Mouse (Mus musculus) forebrain, embryonic 16.5 days (tissue): Measurements from ENCODE around the gene Git1. TPM values are rescaled to one million over a fixed set of nuclear protein-coding genes. Genes with fewer than 3 reads are reported as not detected.

Experiments used
- ATAC-seq: fragments of 200-750 bp; cut with Nextera tagmentation; 2 replicates; pipeline ENCODE4 v1.8.0; 2017; ENCODE audit warnings: mild to moderate bottlenecking, moderate library complexity
- H3K27ac ChIP-seq: fragments of 300-500 bp; sonication (generic); 2 replicates; pipeline ENCODE4 v1.5.1; 2014; ENCODE audit warnings: low read length, control low read depth
- H3K27me3 ChIP-seq: fragments of 300-500 bp; sonication (generic); replicated peaks from 2 replicates; pipeline ENCODE4 v1.6.1; 2014; ENCODE audit warnings: low read length; ENCODE audit not compliant: control insufficient read depth, insufficient read depth
- H3K36me3 ChIP-seq: fragments of 300-500 bp; sonication (generic); 2 replicates; pipeline ENCODE4 v1.6.1; 2014; ENCODE audit not compliant: control insufficient read depth, insufficient read depth
- H3K4me1 ChIP-seq: fragments of 300-500 bp; sonication (generic); replicated peaks from 2 replicates; pipeline ENCODE4 v1.6.1; 2014; ENCODE audit warnings: low read length; ENCODE audit not compliant: control insufficient read depth, insufficient read depth
- H3K4me2 ChIP-seq: fragments of 300-500 bp; sonication (generic); 2 replicates; pipeline ENCODE4 v1.6.1; 2014; ENCODE audit warnings: mild to moderate bottlenecking, low read length, control low read depth
- H3K4me3 ChIP-seq: fragments of 300-500 bp; sonication (generic); replicated peaks from 2 replicates; pipeline ENCODE4 v1.5.1; 2014; ENCODE audit warnings: mild to moderate bottlenecking, low read length, control low read depth
- H3K9ac ChIP-seq: fragments of 300-500 bp; sonication (generic); replicated peaks from 2 replicates; pipeline ENCODE4 v1.6.1; 2014; ENCODE audit warnings: low read depth, low read length, control low read depth
- H3K9me3 ChIP-seq: fragments of 300-500 bp; sonication (generic); 2 replicates; pipeline ENCODE4 v1.6.1; 2016; ENCODE audit warnings: low read length; ENCODE audit not compliant: control insufficient read depth
- WGBS: fragments of 180-500 bp; shearing (Covaris S2); extraction: QIAGEN DNeasy Blood & Tissue Kit; methylation state at CpG from one replicate; pipeline ENCODE4 v1.1.7; 2014; 5-methylcytosine and 5-hydroxymethylcytosine counted together
- polyA plus RNA-seq: library from polyadenylated mRNA; unstranded; fragments of >200 nt; fragmentation: Nextera tagmentation; extraction: Ambion mirVana; gene quantifications from 2 replicates; pipeline ENCODE4 v1.2.1, GENCODE M21; 2015

Git1 gene
- polyA plus RNA-seq, 1 experiment from 2014 or later, result 16.3 TPM

DNA sequence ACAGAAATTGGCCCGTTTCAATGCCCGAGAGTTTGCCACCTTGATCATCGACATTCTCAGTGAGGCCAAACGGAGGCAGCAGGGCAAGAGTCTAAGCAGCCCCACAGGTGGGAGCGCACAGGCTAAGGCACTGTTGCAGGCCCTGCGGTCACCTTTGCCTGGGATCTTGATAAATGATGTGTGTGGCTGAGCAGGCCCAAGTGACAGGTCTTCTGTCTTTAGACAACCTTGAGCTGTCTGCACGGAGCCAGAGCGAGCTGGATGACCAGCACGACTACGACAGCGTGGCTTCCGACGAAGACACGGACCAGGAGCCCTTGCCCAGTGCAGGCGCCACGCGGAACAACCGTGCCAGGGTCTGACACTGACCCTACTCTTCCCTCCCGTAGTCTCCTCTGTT is 11.0 kb downstream of the Git1 start:
- no peak for ATAC-seq
- no peak overlapping the region for H3K4me3 ChIP-seq
- no peaks in the 10 kb centered on the region for H3K9me3 ChIP-seq
- H3K9ac ChIP-seq, result no peak overlapping the region
- H3K4me1 ChIP-seq, result peaks cover 14% of the 10 kb centered on the region
- no peaks in the 10 kb centered on the region for H3K27me3 ChIP-seq
- peaks cover 27% of the 10 kb centered on the region for H3K36me3 ChIP-seq
- WGBS, result 95% methylated on average over 19 of the region's 19 CpGs
- no peak overlapping the region for H3K4me2 ChIP-seq
- no peak overlapping the region for H3K27ac ChIP-seq

GRCm38 (mm10) chr11:77505291-77505980 is 12.1 kb downstream of the Git1 start:
- Histone ChIP-seq H3K27me3 (no peaks in the 10 kb centered on the region), H3K27ac (no peak overlapping the region), H3K4me3 (no peak overlapping the region), H3K4me1 (peaks cover 13% of the 10 kb centered on the region), H3K36me3 (peaks cover 24% of the 10 kb centered on the region), H3K4me2 (no peak overlapping the region), H3K9me3 (no peaks in the 10 kb centered on the region), H3K9ac (no peak overlapping the region)
- no peak for ATAC-seq
- 90% methylated on average over 22 of the region's 22 CpGs for WGBS

DNA sequence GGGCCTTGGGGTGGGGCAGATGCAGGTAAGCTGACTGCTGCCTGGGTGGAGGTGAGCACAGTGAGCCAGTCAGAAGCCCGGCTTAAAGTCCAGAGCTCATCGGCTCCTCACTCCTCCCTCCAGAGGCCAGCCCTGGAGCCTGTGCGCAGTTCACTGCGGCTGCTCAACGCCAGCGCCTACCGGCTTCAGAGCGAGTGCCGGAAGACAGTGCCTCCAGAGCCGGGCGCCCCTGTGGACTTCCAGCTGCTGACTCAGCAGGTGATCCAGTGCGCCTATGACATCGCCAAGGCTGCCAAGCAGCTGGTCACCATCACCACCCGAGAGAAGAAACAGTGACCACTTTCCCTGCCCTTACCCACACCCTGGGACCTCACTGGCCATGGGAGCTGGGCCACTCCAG is 12.9 kb downstream of the Git1 start:
- Histone ChIP-seq H3K27ac (no peak overlapping the region), H3K27me3 (no peaks in the 10 kb centered on the region), H3K9ac (no peak overlapping the region), H3K4me3 (no peak overlapping the region), H3K4me2 (no peak overlapping the region), H3K9me3 (no peaks in the 10 kb centered on the region), H3K36me3 (peaks cover 24% of the 10 kb centered on the region), H3K4me1 (peaks cover 5% of the 10 kb centered on the region; the same call in 1 of the 2 replicates)
- no peak for ATAC-seq
- 82% methylated on average over 14 of the region's 14 CpGs for WGBS

DNA sequence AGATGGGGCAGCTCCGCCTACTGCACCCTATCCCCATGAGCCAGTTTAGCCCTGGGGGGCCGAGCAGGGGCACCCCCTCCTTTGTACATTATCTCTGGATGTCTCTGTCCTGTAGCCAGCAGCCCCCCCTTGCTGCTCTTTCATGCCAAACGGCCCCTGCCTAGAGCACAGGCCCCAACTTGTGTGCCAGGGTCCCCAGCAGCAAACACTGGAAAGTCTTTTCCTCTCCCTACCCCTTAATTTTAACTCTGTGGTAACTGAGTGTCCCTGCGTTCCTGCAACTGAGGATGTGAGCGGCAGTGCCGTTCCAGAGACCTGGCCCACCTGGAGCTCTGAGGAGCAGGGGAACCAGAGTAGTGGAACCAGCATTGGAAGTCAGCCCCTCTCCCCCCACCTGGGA is 13.6 kb downstream of the Git1 start:
- Histone ChIP-seq H3K9me3 (no peaks in the 10 kb centered on the region), H3K27me3 (no peaks in the 10 kb centered on the region), H3K4me1 (peaks cover 5% of the 10 kb centered on the region; the same call in 1 of the 2 replicates), H3K4me3 (no peak overlapping the region), H3K27ac (no peak overlapping the region), H3K36me3 (peaks cover 24% of the 10 kb centered on the region), H3K9ac (no peak overlapping the region), H3K4me2 (no peak overlapping the region)
- WGBS, result 81% methylated on average over 6 of the region's 6 CpGs
- ATAC-seq, result no peak

DNA sequence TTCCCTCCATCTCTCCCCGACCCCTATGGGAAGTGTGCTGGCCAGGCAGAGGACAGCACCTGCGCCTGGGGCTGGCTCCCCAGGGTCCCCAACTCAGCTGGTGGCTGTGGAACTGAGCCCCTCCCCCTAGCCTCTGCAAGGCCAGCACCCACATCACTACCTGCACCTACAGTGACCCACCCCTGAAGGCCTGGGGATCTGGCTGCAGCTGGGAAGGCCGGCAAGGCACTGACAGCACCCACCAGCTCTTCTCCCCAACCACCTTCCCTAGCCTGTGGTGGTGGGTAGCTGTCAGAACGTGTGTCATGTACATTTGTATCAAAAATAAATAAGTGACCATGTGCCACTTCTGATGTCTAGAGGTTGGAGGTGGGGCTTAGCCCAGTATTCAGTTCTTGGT is 14.1 kb downstream of the Git1 start:
- Histone ChIP-seq H3K4me3 (no peak overlapping the region), H3K36me3 (peaks cover 20% of the 10 kb centered on the region), H3K27ac (no peak overlapping the region), H3K9ac (no peak overlapping the region), H3K4me2 (no peak overlapping the region), H3K4me1 (peaks cover 8% of the 10 kb centered on the region), H3K9me3 (no peaks in the 10 kb centered on the region), H3K27me3 (no peaks in the 10 kb centered on the region)
- peak; percentile 8; the same call in 1 of the 2 replicates for ATAC-seq
- WGBS, result 75% methylated on average over 4 of the region's 4 CpGs

GRCm38 (mm10) chr11:77508068-77509021 is 15.0 kb downstream of the Git1 start:
- Histone ChIP-seq H3K9ac (peak overlapping the region; percentile 35), H3K4me3 (peak overlapping the region; percentile 41), H3K9me3 (no peaks in the 10 kb centered on the region), H3K4me2 (peak overlapping the region; percentile 54), H3K4me1 (peaks cover 13% of the 10 kb centered on the region), H3K27ac (no peak overlapping the region), H3K36me3 (peaks cover 19% of the 10 kb centered on the region), H3K27me3 (no peaks in the 10 kb centered on the region)
- peak; percentile 67 for ATAC-seq
- 21% methylated on average over 49 of the region's 49 CpGs for WGBS

- H3K4me1 ChIP-seq, result peaks cover 38% of the 10 kb centered on the region
- WGBS, result 79% methylated on average over 5 of the region's 5 CpGs
- H3K9ac ChIP-seq, result no peak overlapping the region
- H3K4me3 ChIP-seq, result no peak overlapping the region
- H3K27me3 ChIP-seq, result peaks cover 3% of the 10 kb centered on the region; the same call in 1 of the 2 replicates
- no peaks in the 10 kb centered on the region for H3K9me3 ChIP-seq
- no peak overlapping the region for H3K27ac ChIP-seq
- peaks cover 10% of the 10 kb centered on the region for H3K36me3 ChIP-seq
- no peak for ATAC-seq
- no peak overlapping the region for H3K4me2 ChIP-seq
Measured at GRCm38 (mm10) chr11:77511336-77511735, 18.0 kb downstream of the Git1 start.

GRCm38 (mm10) chr11:77512891-77513810 is 19.8 kb downstream of the Git1 start:
- peak; percentile 70 for ATAC-seq
- Histone ChIP-seq H3K27ac (no peak overlapping the region), H3K4me1 (peaks cover 37% of the 10 kb centered on the region), H3K36me3 (no peaks in the 10 kb centered on the region), H3K4me3 (peak overlapping the region; percentile 69), H3K9me3 (no peaks in the 10 kb centered on the region), H3K4me2 (peak overlapping the region; percentile 94), H3K27me3 (peaks cover 6% of the 10 kb centered on the region; the same call in 1 of the 2 replicates), H3K9ac (peak overlapping the region; percentile 68)
- under 1% methylated on average over 69 of the region's 84 CpGs for WGBS
